Mouse (Mus musculus) liver, embryonic 11.5 days (tissue): ENCODE data around the gene Gdpd1. TPM values are rescaled to one million over a fixed set of nuclear protein-coding genes. Genes with fewer than 3 reads are reported as not detected.
"Not testable (repeated sequence)": the region's sequence is repeated elsewhere in the genome, so short reads cannot be mapped to it uniquely, and the experiment has no call there.

ENCODE experiments used
- ATAC-seq: fragments of 200-750 bp; cut with Nextera tagmentation; replicated peaks from 2 replicates; pipeline ENCODE4 v1.8.0; 2017; ENCODE audit warnings: moderate number of reproducible peaks, mild to moderate bottlenecking, moderate TSS enrichment, moderate library complexity; ENCODE audit not compliant: low FRiP score
- DNase-seq: peaks from one replicate; pipeline ENCODE4 v3.0.0-alpha.2; 2017; ENCODE audit warnings: low spot score
- H3K27ac ChIP-seq: fragments of 300-500 bp; sonication (generic); 2 replicates; pipeline ENCODE4 v1.5.1; 2014; ENCODE audit warnings: mild to moderate bottlenecking, low read depth, low read length, control low read depth
- H3K27me3 ChIP-seq: fragments of 300-500 bp; sonication (generic); replicated peaks from 2 replicates; pipeline ENCODE4 v1.6.1; 2014; ENCODE audit warnings: low read length, mixed read lengths; ENCODE audit not compliant: control insufficient read depth, insufficient read depth
- H3K36me3 ChIP-seq: fragments of 300-500 bp; sonication (generic); 2 replicates; pipeline ENCODE4 v1.6.1; 2014; ENCODE audit warnings: mild to moderate bottlenecking, low read length, moderate library complexity, mixed read lengths; ENCODE audit not compliant: control insufficient read depth, insufficient read depth
- H3K4me1 ChIP-seq: fragments of 300-500 bp; sonication (generic); replicated peaks from 2 replicates; pipeline ENCODE4 v1.6.1; 2014; ENCODE audit warnings: low read length, mixed read lengths; ENCODE audit not compliant: control insufficient read depth, insufficient read depth
- H3K4me2 ChIP-seq: fragments of 300-500 bp; sonication (generic); 2 replicates; pipeline ENCODE4 v1.6.1; 2014; ENCODE audit warnings: mild to moderate bottlenecking, control low read depth, moderate library complexity
- H3K4me3 ChIP-seq: fragments of 300-500 bp; sonication (generic); 2 replicates; pipeline ENCODE4 v1.5.1; 2014; ENCODE audit warnings: low read depth, low read length, control low read depth
- H3K9ac ChIP-seq: fragments of 300-500 bp; sonication (generic); 2 replicates; pipeline ENCODE4 v1.6.1; 2014; ENCODE audit warnings: low read depth, low read length, control low read depth
- H3K9me3 ChIP-seq: fragments of 300-500 bp; sonication (generic); 2 replicates; pipeline ENCODE4 v1.6.1; 2016; ENCODE audit warnings: low read length, inconsistent platforms, mixed read lengths; ENCODE audit not compliant: control insufficient read depth
- WGBS: fragments of 180-500 bp; shearing (Covaris S2); extraction: QIAGEN DNeasy Blood & Tissue Kit; methylation state at CpG from one replicate; pipeline ENCODE4 v1.1.7; 2014; 5-methylcytosine and 5-hydroxymethylcytosine counted together
- polyA plus RNA-seq: library from polyadenylated mRNA; unstranded; fragments of >200 nt; fragmentation: Nextera tagmentation; extraction: Ambion mirVana; gene quantifications from 2 replicates; pipeline ENCODE4 v1.2.1, GENCODE M21; 2014

Gene Gdpd1
- polyA plus RNA-seq, 1 experiment from 2014 or later = 12.0 TPM

DNA sequence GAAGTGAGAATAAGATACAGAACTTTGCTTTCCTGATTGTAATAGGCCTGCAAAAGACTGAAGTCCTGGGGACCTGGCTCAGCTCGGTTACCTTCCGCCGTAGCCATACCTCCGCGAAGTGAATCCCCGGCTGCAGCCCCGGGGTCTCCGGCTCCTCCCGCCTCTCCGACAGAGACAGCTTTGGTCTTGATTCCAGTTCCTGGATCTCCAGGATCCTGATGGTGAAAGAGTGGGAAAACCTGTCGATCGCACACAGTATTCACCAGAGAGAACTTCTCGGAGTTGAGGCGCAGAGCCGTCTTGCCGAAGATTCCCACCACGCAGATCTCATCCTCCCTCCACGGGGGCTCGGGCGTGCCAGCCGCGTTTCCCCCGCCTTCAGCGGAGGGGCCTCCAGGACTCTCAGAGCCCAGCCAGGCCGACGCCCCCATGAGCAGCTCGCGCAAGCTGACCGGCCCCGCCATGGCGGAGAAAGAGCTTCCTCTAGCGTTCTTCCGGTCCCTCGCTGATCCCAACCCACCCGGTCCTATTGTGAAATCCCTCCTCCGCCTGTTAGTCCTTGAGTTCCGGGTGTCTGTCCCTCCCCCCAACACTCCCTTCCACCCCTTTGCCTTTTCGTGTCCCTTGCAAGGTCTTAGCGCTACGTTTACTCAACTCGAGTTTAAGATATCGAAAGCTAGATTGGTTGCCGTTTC lies 12.6 kb upstream of the Gdpd1 start, which contains the start of gene Smg8:
Smg8 (minus strand) TSS at position 485 of the 695 bp plus-strand sequence.
- H3K4me2 ChIP-seq = peak within 1 kb of the TSS; percentile 88
- no peaks in the 10 kb centered on the region for H3K9me3 ChIP-seq
- peak; percentile 80 for DNase-seq
- peaks cover 28% of the 10 kb centered on the region for H3K36me3 ChIP-seq
- peak; percentile 93 for ATAC-seq
- H3K27ac ChIP-seq = peak within 1 kb of the TSS; percentile 6
- H3K4me1 ChIP-seq = peaks cover 16% of the 10 kb centered on the region
- H3K27me3 ChIP-seq = no peaks in the 10 kb centered on the region
- WGBS = under 1% methylated on average over 43 of the region's 43 CpGs
- peak within 1 kb of the TSS; percentile 85 for H3K9ac ChIP-seq
- peak within 1 kb of the TSS; percentile 87 for H3K4me3 ChIP-seq

DNA sequence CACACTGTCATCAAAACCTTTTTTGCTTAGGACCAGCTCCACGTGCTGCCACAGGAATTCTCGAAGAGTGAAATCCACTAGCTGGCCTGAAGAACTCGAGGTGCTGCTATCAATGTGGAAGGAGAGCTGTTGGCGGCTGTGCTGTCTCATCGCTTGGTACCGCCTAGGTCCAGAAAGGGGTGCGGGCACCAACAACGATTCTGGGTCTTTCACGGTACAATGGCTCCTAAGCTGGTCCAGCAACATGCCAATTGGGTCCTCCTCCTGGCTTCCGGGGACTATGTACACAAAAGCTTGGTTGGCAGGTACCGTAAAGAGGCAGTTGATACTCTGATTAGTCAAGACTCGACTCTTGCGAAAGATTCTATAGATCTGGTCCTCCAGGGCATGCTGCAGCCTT lies 11.6 kb upstream of the Gdpd1 start:
- H3K36me3 ChIP-seq = peaks cover 27% of the 10 kb centered on the region
- no peaks in the 10 kb centered on the region for H3K27me3 ChIP-seq
- peak overlapping the region; percentile 88 for H3K4me2 ChIP-seq
- ATAC-seq (no peak), DNase-seq (no peak)
- 85% methylated on average over 13 of the region's 13 CpGs for WGBS
- H3K4me1 ChIP-seq = peaks cover 16% of the 10 kb centered on the region
- no peak overlapping the region for H3K27ac ChIP-seq
- H3K9ac ChIP-seq = peak overlapping the region; percentile 85; the same call in 1 of the 2 replicates
- peak overlapping the region; percentile 87 for H3K4me3 ChIP-seq
- no peaks in the 10 kb centered on the region for H3K9me3 ChIP-seq

DNA sequence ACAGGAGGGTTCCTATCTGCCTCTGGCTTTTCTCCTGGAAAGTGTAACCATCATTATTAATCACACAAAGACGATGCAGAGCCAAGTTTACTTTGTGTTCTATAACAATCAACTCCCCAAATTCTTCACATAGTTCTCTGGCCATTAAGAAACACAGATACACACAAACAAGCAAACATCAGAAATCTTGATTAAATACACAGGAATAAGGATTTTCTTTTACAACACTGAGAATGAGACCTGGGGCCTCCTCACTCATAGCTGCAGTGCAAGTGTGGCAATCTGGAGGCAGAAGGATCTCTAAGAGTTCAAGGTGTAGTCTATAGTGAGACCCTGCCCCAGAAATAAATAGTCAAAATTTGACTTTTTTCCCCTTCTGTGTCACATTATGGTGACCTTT lies 9.8 kb upstream of the Gdpd1 start:
- H3K4me2 ChIP-seq = no peak overlapping the region; the same call in 1 of the 2 replicates
- no peaks in the 10 kb centered on the region for H3K27me3 ChIP-seq
- H3K4me1 ChIP-seq = peaks cover 16% of the 10 kb centered on the region
- H3K9me3 ChIP-seq = no peaks in the 10 kb centered on the region
- H3K36me3 ChIP-seq = peaks cover 33% of the 10 kb centered on the region
- DNase-seq = no peak
- no peak overlapping the region for H3K9ac ChIP-seq
- H3K27ac ChIP-seq = no peak overlapping the region
- WGBS = 78% methylated on average over 1 of the region's 1 CpGs
- no peak for ATAC-seq
- H3K4me3 ChIP-seq = no peak overlapping the region

DNA sequence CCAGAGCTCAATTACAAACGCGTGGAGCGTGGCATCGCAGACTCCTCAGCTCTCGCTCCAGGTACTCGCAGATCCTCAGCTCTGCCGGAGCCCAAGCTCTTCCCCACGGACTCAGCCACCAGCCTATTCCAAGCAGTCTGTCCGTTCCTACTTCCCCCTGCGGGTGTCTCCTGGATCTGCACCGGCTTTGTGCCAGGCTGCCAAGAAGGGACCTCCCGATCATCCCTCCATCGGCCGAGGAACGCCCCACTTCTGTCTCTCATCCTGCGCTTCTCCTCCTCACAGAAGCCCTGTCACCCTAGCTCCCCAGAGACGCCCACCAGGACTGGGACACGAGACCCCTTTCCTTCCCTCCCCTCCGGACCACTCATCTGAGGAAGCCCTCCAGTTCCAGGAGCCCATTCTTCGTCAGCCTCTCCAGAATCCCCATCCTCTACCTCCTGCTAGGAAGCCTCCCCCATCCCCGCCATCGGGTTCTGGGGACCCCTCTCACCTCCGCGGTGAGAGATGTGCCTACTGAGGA lies 458 bp downstream of the Gdpd1 start:
- 2% methylated on average over 24 of the region's 24 CpGs for WGBS
- Histone ChIP-seq H3K9me3 (no peaks in the 10 kb centered on the region), H3K27ac (0 out of 2 replicates have a peak overlapping the region, but pooled peaks have one; percentile 8), H3K27me3 (no peaks in the 10 kb centered on the region), H3K4me3 (peak overlapping the region; percentile 68), H3K4me2 (peak overlapping the region; percentile 98), H3K4me1 (peaks cover 7% of the 10 kb centered on the region; the same call in 1 of the 2 replicates), H3K9ac (peak overlapping the region; percentile 78), H3K36me3 (peaks cover 10% of the 10 kb centered on the region)
- DNase-seq (peak; percentile 68), ATAC-seq (peak; percentile 70)

DNA sequence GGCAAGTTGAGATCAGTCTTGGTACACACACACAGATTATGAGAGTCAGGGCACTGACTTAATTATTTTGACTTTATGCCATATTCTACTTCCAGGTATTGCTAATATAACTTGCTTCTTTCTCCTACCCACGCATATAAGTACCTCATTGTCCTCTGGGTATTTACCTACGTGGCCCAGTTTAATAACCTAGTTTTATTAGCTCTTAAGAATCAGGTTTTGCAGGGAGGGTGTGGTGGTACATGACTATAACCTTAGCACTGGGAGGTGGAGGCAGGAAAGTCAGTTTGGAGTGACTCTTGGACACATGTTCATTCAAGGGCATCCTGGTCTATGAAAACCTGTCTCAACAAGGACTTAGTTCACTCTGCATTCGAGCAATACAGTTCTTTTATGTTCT lies 11.8 kb downstream of the Gdpd1 start:
- Histone ChIP-seq H3K4me3 (no peak overlapping the region), H3K9me3 (no peaks in the 10 kb centered on the region), H3K36me3 (no peaks in the 10 kb centered on the region), H3K27ac (no peak overlapping the region), H3K27me3 (no peaks in the 10 kb centered on the region), H3K4me1 (no peaks in the 10 kb centered on the region), H3K4me2 (no peak overlapping the region), H3K9ac (no peak overlapping the region)
- WGBS = 62% methylated on average over 3 of the region's 3 CpGs
- no peak for DNase-seq
- no peak for ATAC-seq

DNA sequence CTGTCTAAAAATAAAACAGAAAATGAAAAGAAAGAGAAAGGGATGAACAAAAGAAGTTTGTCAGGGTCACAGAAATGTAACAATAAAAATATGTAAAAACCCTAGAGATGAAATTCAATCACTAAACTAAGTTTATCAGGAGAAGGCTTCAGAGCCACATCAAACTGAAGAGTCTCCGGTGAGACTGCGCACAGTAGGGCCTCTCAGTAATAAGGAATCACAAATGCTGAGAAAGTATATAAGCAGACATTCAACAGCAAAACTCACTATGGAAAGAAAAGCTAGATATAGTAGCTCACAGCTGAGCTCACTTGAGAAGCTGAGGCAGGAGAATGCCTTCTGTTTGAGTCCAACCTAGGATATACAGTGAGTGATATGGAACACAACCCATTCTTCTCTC lies 13.5 kb downstream of the Gdpd1 start:
- no peaks in the 10 kb centered on the region for H3K27me3 ChIP-seq
- no peaks in the 10 kb centered on the region for H3K36me3 ChIP-seq
- peaks cover 6% of the 10 kb centered on the region for H3K4me1 ChIP-seq
- 92% methylated on average over 2 of the region's 2 CpGs for WGBS
- DNase-seq (no peak), ATAC-seq (no peak)
- H3K9ac ChIP-seq = no peak overlapping the region
- no peak overlapping the region for H3K4me2 ChIP-seq
- H3K27ac ChIP-seq = no peak overlapping the region
- H3K9me3 ChIP-seq = no peaks in the 10 kb centered on the region
- no peak overlapping the region for H3K4me3 ChIP-seq

DNA sequence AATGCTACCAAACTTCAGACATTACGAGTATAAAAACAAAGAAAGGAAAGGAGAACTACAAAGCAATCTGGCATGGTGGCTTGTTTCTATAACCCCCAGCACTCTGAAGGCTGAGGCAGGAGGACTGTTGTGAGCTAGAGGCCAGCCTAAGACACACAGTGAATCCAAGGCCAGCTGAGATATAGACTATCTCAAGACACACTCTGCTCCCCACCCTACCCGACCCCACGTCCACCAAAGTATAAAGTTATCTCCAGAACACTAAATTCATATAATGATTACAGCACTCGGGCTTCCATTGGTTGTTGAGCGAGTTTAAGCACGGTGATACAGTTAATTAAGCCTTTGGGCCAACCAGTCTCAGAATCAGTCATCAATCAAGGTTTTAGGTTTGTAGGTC lies 17.6 kb downstream of the Gdpd1 start:
- Histone ChIP-seq H3K4me3 (no peak overlapping the region), H3K27me3 (no peaks in the 10 kb centered on the region), H3K36me3 (no peaks in the 10 kb centered on the region), H3K4me2 (peak overlapping the region; percentile 28), H3K9ac (no peak overlapping the region), H3K4me1 (peaks cover 6% of the 10 kb centered on the region), H3K27ac (no peak overlapping the region), H3K9me3 (no peaks in the 10 kb centered on the region)
- ATAC-seq (peak; percentile 90), DNase-seq (no peak)
- 55% methylated on average over 6 of the region's 6 CpGs for WGBS

DNA sequence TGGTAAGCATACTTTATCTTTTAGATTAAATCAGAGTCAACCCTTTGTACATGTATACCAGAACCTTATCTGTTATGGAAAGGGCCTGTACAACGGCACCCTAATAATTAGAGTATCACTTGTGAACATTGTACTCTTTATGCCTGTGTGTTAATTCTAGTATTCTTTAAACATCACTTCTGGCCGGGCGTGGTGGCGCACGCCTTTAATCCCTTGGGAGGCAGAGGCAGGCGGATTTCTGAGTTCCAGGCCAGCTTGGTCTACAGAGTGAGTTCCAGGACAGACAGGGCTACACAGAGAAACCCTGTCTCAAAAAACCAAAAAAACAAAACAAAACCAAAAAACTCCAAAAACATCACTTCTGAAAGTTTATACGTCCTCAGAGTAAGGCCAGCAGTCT lies 25.0 kb downstream of the Gdpd1 start:
- not testable (repeated sequence) for ATAC-seq, H3K9me3 ChIP-seq, H3K27ac ChIP-seq, DNase-seq, H3K36me3 ChIP-seq, H3K9ac ChIP-seq, H3K27me3 ChIP-seq, H3K4me3 ChIP-seq, H3K4me2 ChIP-seq, H3K4me1 ChIP-seq
- WGBS = 85% methylated on average over 7 of the region's 7 CpGs

DNA sequence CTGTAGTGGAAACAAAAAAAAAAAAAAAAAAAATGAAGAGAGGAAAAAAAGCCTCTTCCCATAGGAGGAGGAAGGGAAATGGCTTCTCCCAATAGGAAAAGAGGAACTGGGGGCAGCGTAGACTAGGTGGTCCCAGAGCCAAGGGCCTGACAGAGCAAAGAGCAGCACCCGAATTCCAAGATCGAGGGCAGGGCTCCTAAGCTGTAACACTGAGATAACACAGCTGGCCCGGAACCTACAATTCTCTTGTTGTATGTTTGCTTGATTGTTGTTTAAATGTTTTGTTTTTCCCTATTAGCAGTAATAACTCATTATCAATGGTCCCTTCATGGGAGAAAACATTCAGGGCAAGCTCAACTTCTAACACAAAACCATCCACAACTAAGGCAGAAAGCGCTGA lies 26.9 kb downstream of the Gdpd1 start:
- Histone ChIP-seq H3K27ac (no peak overlapping the region), H3K9me3 (no peaks in the 10 kb centered on the region), H3K4me2 (no peak overlapping the region), H3K27me3 (no peaks in the 10 kb centered on the region), H3K4me3 (no peak overlapping the region), H3K4me1 (no peaks in the 10 kb centered on the region), H3K36me3 (no peaks in the 10 kb centered on the region), H3K9ac (no peak overlapping the region)
- WGBS = 80% methylated on average over 5 of the region's 5 CpGs
- no peak for DNase-seq
- ATAC-seq = no peak
